10 mouse cellular contexts compared by ENCODE assay signal in genomic region chr5:118781598-118781997, GRCm38 (mm10).
DNase-seq lines count a peak whose midpoint lies in the region; ATAC-seq and TF ChIP-seq lines count a peak whose summit lies in the region.
"Had no signal": no experiment of that assay in that cellular context is flagged by ENCODE, and none has a peak within 500 bp of the region (broad histone marks: within the 10 kb centered on the region; RNA-seq: fewer than 3 reads in every experiment).

No protein-coding gene starts in this region.

- H3K36me3 ChIP-seq in heart, adult 2 months (ENCODE audit: control insufficient read depth, insufficient read depth, low read length): no peaks in the 10 kb centered on the region
- H3K36me3 ChIP-seq: heart, embryonic 13.5 days; stomach, embryonic 15.5 days had no signal

- DNase-seq in CD8-positive naive resting alpha-beta T cell, adult 2 months (ENCODE audit: low read depth in 2 of 2, low spot score in 2 of 2): peak; percentile 48 to 58
- DNase-seq in adrenal gland, adult 18-20 months (ENCODE audit: low spot score in 2 of 2): peak; percentile 80 to 82
- peak; percentile 70 for DNase-seq in embryo, embryonic 10.5 days (ENCODE audit: low spot score)
- DNase-seq in heart, adult 2 months: peak; percentile 60 to 85
- DNase-seq in kidney, postnatal 25 days: peak; percentile 70 to 74
- peak; percentile 80 for DNase-seq in lung, postnatal 14 days
- peak; percentile 76 for DNase-seq in right cerebral cortex, postnatal 14 days

- H3K9ac ChIP-seq in heart, adult 2 months (ENCODE audit: low read depth, low read length): no peak overlapping the region
- H3K9ac ChIP-seq: heart, embryonic 13.5 days; stomach, embryonic 15.5 days had no signal

- no peak overlapping the region for H3K27ac ChIP-seq in heart, adult 2 months
- H3K27ac ChIP-seq: heart, embryonic 13.5 days; stomach, embryonic 15.5 days had no signal

- TF ChIP-seq EP300 in heart, adult 2 months (IDR thresholded peaks at IDR 0.05; ENCODE audit: insufficient read depth, low read depth, low read length): peak; percentile 87

- no peaks in the 10 kb centered on the region for H3K27me3 ChIP-seq in heart, adult 2 months (ENCODE audit: control insufficient read depth, insufficient read depth, low read length)
- H3K27me3 ChIP-seq: stomach, embryonic 15.5 days had no signal

- no peaks in the 10 kb centered on the region for H3K79me2 ChIP-seq in heart, adult 2 months (replicated peaks; ENCODE audit: control insufficient read depth, insufficient read depth, low read length)

- no peaks in the 10 kb centered on the region for H3K4me1 ChIP-seq in heart, adult 2 months (ENCODE audit: control insufficient read depth, insufficient read depth, low read length)
- H3K4me1 ChIP-seq: heart, embryonic 13.5 days; stomach, embryonic 15.5 days had no signal

- ATAC-seq in inflammation-experienced regulatory T-cells, adult 6 months: no peak

- TF ChIP-seq POLR2A in heart, adult 2 months (IDR thresholded peaks at IDR 0.05; ENCODE audit: insufficient read depth, low read depth, low read length): no peak

- no peak overlapping the region for H3K4me3 ChIP-seq in heart, adult 2 months
- H3K4me3 ChIP-seq: heart, embryonic 13.5 days; stomach, embryonic 15.5 days had no signal

- intact Hi-C loops in heart, adult 2 months (cut with DNase I): loop anchor here (1.0 to 2.0 kb wide), 3 partner anchors 95 to 932 kb away; no protein-coding TSS in a partner anchor

- WGBS in heart, adult 2 months: 13% methylated on average over 17 of the region's 17 CpGs

- no peak; the same call in none of the 2 replicates for TF ChIP-seq CTCF in heart, adult 2 months (IDR thresholded peaks at IDR 0.05)
